Mouse (Mus musculus) CH12.LX (cell line): ENCODE data around the gene Vegfd. TPM values are rescaled to one million over a fixed set of nuclear protein-coding genes. Genes with fewer than 3 reads are reported as not detected.

Experiments used
- DNase-seq: peaks from one replicate; pipeline ENCODE4 v3.0.0-alpha.2; 2013; ENCODE audit errors: extremely low read depth
- H3K27ac ChIP-seq: 2 replicates; pipeline ENCODE4 v1.5.1; 2012; ENCODE audit warnings: low read depth, mild to moderate bottlenecking, control low read depth, moderate library complexity; ENCODE audit not compliant: insufficient read depth
- H3K27me3 ChIP-seq: replicated peaks from 2 replicates; pipeline ENCODE3; 2012; ENCODE audit warnings: inconsistent platforms
- H3K36me3 ChIP-seq, 2 experiments: replicated peaks in 1 of 2; 2 replicates each; pipeline versions ENCODE3 to v1.6.1; 2012; ENCODE audit warnings: inconsistent platforms in 1 of 2, low read length in 1 of 2, mild to moderate bottlenecking in 1 of 2, mixed read lengths in 1 of 2, moderate library complexity in 1 of 2; ENCODE audit not compliant: control insufficient read depth in 1 of 2, insufficient read depth in 1 of 2
- H3K4me1 ChIP-seq, 2 experiments: 2 replicates each; pipeline ENCODE4 v1.6.1; 2012; ENCODE audit warnings: inconsistent platforms in 1 of 2, moderate library complexity in 1 of 2; ENCODE audit not compliant: insufficient read depth in 2 of 2, control insufficient read depth in 1 of 2
- H3K4me2 ChIP-seq: 2 replicates; pipeline ENCODE4 v1.6.1; 2012; ENCODE audit warnings: low read depth, mild to moderate bottlenecking, control low read depth; ENCODE audit not compliant: poor library complexity, insufficient read depth, severe bottlenecking
- H3K4me3 ChIP-seq, 3 experiments: fragments of 150-350 bp in 1 of 3; sonication (generic) in 1 of 3; replicated peaks in 1 of 3; 2 replicates each; pipeline versions ENCODE3 to v1.5.1; 2011 to 2012; ENCODE audit warnings: low read depth in 2 of 3, low read length in 2 of 3, mild to moderate bottlenecking in 2 of 3, moderate library complexity in 2 of 3, control low read depth in 1 of 3, improper control_type of control experiment in 1 of 3, inconsistent platforms in 1 of 3, mixed read lengths in 1 of 3; ENCODE audit not compliant: poor library complexity in 1 of 3
- H3K79me2 ChIP-seq: replicated peaks from 2 replicates; pipeline ENCODE4 v1.6.1; 2012; ENCODE audit warnings: mild to moderate bottlenecking, moderate library complexity; ENCODE audit not compliant: control insufficient read depth, poor library complexity, insufficient read depth, severe bottlenecking; ENCODE audit errors: extremely low read depth
- H3K9ac ChIP-seq: 2 replicates; pipeline ENCODE4 v1.6.1; 2012; ENCODE audit warnings: low read depth, mild to moderate bottlenecking, control low read depth, moderate library complexity; ENCODE audit not compliant: insufficient read depth
- H3K9me3 ChIP-seq: replicated peaks from 2 replicates; pipeline ENCODE3; 2012; ENCODE audit warnings: low read length, inconsistent platforms, mixed read lengths
- BHLHE40 ChIP-seq: IDR thresholded peaks from 2 replicates; pipeline ENCODE4 v1.6.1; 2011; ENCODE audit warnings: mild to moderate bottlenecking, low read depth, low read length, improper control_type of control experiment
- CHD1 ChIP-seq: IDR thresholded peaks from 2 replicates; pipeline ENCODE4 v1.6.1; 2012; ENCODE audit warnings: low read depth, low read length, improper control_type of control experiment, inconsistent platforms
- CHD2 ChIP-seq: IDR thresholded peaks from 2 replicates; pipeline ENCODE4 v1.6.1; 2011; ENCODE audit warnings: low read length, improper control_type of control experiment
- CTCF ChIP-seq, 2 experiments: IDR thresholded peaks in 1 of 2; conservative IDR thresholded peaks in 1 of 2; 2 replicates each; pipeline ENCODE4 v1.5.1; 2011 to 2012; ENCODE audit warnings: low read depth in 2 of 2, low read length in 2 of 2, improper control_type of control experiment in 1 of 2, inconsistent platforms in 1 of 2, mild to moderate bottlenecking in 1 of 2, moderate library complexity in 1 of 2
- ETS1 ChIP-seq: conservative IDR thresholded peaks from 2 replicates; pipeline ENCODE4 v1.6.1; 2012; ENCODE audit warnings: low read depth, mild to moderate bottlenecking, inconsistent platforms, low read length, improper control_type of control experiment, moderate library complexity
- GABPA ChIP-seq: IDR thresholded peaks from 2 replicates; pipeline ENCODE4 v1.6.1; 2012; ENCODE audit warnings: low read depth, low read length, improper control_type of control experiment, inconsistent platforms; ENCODE audit not compliant: insufficient replicate concordance
- HCFC1 ChIP-seq: IDR thresholded peaks from 2 replicates; pipeline ENCODE4 v1.6.1; 2012; ENCODE audit warnings: low read depth, mild to moderate bottlenecking, inconsistent platforms, low read length, improper control_type of control experiment
- IRF4 ChIP-seq: IDR thresholded peaks from 2 replicates; pipeline ENCODE4 v1.6.1; 2014; ENCODE audit warnings: low read depth, mild to moderate bottlenecking, inconsistent platforms, low read length, improper control_type of control experiment
- MAFK ChIP-seq: IDR thresholded peaks from 2 replicates; pipeline ENCODE4 v1.6.1; 2011; ENCODE audit warnings: low read length, improper control_type of control experiment; ENCODE audit not compliant: insufficient replicate concordance
- MAX ChIP-seq: IDR thresholded peaks from 2 replicates; pipeline ENCODE4 v1.6.1; 2011; ENCODE audit warnings: low read length, improper control_type of control experiment
- MAZ ChIP-seq: IDR thresholded peaks from 2 replicates; pipeline ENCODE4 v1.6.1; 2012; ENCODE audit warnings: low read depth, mild to moderate bottlenecking, inconsistent platforms, low read length, improper control_type of control experiment, moderate library complexity
- PAX5 ChIP-seq: IDR thresholded peaks from 2 replicates; pipeline ENCODE4 v1.6.1; 2012; ENCODE audit warnings: low read length, inconsistent platforms, mixed read lengths
- RAD21 ChIP-seq: IDR thresholded peaks from 2 replicates; pipeline ENCODE4 v1.6.1; 2011; ENCODE audit warnings: low read depth, mild to moderate bottlenecking, low read length, improper control_type of control experiment, moderate library complexity
- TCF12 ChIP-seq: IDR thresholded peaks from 2 replicates; pipeline ENCODE4 v1.6.1; 2014; ENCODE audit warnings: low read depth, mild to moderate bottlenecking, inconsistent platforms, low read length, improper control_type of control experiment
- USF2 ChIP-seq: conservative IDR thresholded peaks from 2 replicates; pipeline ENCODE4 v1.6.1; 2011; ENCODE audit warnings: low read depth, low read length, improper control_type of control experiment
- dilution Hi-C: fragments of 300-500 bp; cut with MboI; formaldehyde crosslinking; loops from 2 replicates; pipeline ENCODE4 v1.14.3; 2020; ENCODE audit warnings: low sequenced_read_pairs; ENCODE audit not compliant: extremely low pct_unique_long_range_greater_than_20kb, extremely low pct_ligation_motif_present
- in situ Hi-C: fragments of 300-500 bp; cut with MboI; formaldehyde crosslinking; loops from 3 replicates; pipeline ENCODE4 v1.14.3; 2019; ENCODE audit warnings: low sequenced_read_pairs, low pct_ligation_motif_present, low pct_unique_long_range_greater_than_20kb, mixed read lengths
- polyA plus RNA-seq: library from polyadenylated mRNA; unstranded; fragments of >175 nt; gene quantifications from 2 replicates; pipeline ENCODE4 v1.2.1, GENCODE M21; 2012; ENCODE audit warnings: low read depth; ENCODE audit not compliant: insufficient read length
- total RNA-seq, 2 experiments: library from RNA; depleted of rRNA; stranded (reverse); fragments of 300-350 nt in 1 of 2; fragments of >200 nt in 1 of 2; gene quantifications; 2 replicates each; pipeline ENCODE4 v1.2.3; 2012 to 2014

The Vegfd gene
- total RNA-seq (2012; rRNA removed): not detected in 2 replicates
- 0.28 TPM in 1 of 2 replicates, not detected in the other for total RNA-seq (2014; rRNA removed)
- polyA plus RNA-seq: not detected in 2 replicates

DNA sequence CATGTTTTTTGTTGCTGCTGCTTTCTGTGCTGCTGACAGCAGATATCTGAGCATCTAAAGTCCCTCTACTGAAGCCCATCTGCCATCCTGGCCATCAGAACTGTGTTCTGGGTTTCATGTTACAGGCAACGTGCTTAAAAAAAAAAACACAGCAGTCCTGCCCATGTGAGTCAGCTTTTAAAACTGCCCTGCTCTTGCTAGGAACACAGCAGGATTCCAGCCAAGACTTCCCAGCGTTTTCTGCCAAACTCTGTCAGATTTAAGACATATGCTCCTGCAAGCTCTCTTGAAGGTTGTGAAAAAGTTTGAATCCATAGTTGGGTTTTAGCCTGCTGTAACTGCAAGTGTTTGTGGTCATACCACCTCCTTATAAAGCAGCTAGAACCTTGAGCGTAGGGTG, at the start of gene Vegfd:
Vegfd (plus strand) TSS at position 298 of the 400 bp plus-strand sequence.
- Histone ChIP-seq H3K4me3 (no peak within 1 kb of the TSS), H3K4me1 (no peaks in the 10 kb centered on the region), H3K9me3 (no peaks in the 10 kb centered on the region), H3K36me3 (no peaks in the 10 kb centered on the region), H3K79me2 (no peaks in the 10 kb centered on the region), H3K9ac (no peak within 1 kb of the TSS), H3K4me2 (no peak within 1 kb of the TSS), H3K27me3 (no peaks in the 10 kb centered on the region), H3K27ac (no peak within 1 kb of the TSS)
- dilution Hi-C loops: no loop called here
- in situ Hi-C loops: no loop called here
- no peak for DNase-seq
- TF ChIP-seq CHD2: no peak
- TF ChIP-seq MAX: no peak
- TF ChIP-seq GABPA: no peak
- no peak for TF ChIP-seq BHLHE40
- TF ChIP-seq MAFK: no peak
- TF ChIP-seq PAX5: no peak
- TF ChIP-seq TCF12: no peak
- no peak for TF ChIP-seq CHD1
- TF ChIP-seq MAZ: no peak
- no peak for TF ChIP-seq USF2
- TF ChIP-seq RAD21: no peak

DNA sequence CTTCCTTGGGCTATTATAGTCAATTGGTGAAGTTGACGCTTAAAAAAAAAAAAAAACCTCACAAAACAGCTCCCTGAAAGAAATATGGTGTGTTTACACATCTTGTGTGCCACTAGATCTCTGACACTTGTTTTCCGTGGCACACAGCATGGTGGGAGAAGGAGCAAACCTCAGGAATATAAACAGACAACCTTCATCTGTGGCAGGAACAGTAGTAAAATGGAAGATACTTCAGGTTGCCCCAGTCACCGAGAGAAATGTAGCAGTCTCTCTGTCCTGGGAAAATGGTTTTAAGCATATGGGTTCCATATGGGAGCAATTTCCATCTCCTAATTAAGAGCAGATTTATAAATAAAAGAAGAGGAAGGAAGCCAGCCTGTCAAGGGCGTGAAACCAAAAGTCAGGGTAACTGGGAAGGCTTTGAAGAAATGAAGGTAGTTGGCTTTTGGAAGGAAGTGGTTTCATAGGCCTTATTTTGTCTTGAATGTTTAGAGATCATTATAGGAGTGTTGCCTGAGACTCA, 49.7 kb upstream of the Vegfd start:
- no peaks in the 10 kb centered on the region for H3K36me3 ChIP-seq
- dilution Hi-C loops (no loop called here), in situ Hi-C loops (no loop called here)
- no peak overlapping the region for H3K9ac ChIP-seq
- no peaks in the 10 kb centered on the region for H3K9me3 ChIP-seq
- TF ChIP-seq CTCF (conservative IDR thresholded peaks at IDR 0.05 in 1 of 2, IDR thresholded peaks at IDR 0.05 in 1 of 2; ENCODE audit: low read depth in 2 of 2, low read length in 2 of 2): no peak
- no peak for TF ChIP-seq RAD21
- TF ChIP-seq IRF4: no peak
- no peak for TF ChIP-seq ETS1
- TF ChIP-seq HCFC1: no peak
- H3K4me2 ChIP-seq: no peak overlapping the region
- H3K27ac ChIP-seq: no peak overlapping the region
- H3K27me3 ChIP-seq: no peaks in the 10 kb centered on the region
- no peak for DNase-seq
- H3K79me2 ChIP-seq: no peaks in the 10 kb centered on the region
- H3K4me3 ChIP-seq: no peak overlapping the region
- H3K4me1 ChIP-seq: no peaks in the 10 kb centered on the region
